Comparison of ENCODE assay signal across 15 mouse cellular contexts in the genomic region with DNA sequence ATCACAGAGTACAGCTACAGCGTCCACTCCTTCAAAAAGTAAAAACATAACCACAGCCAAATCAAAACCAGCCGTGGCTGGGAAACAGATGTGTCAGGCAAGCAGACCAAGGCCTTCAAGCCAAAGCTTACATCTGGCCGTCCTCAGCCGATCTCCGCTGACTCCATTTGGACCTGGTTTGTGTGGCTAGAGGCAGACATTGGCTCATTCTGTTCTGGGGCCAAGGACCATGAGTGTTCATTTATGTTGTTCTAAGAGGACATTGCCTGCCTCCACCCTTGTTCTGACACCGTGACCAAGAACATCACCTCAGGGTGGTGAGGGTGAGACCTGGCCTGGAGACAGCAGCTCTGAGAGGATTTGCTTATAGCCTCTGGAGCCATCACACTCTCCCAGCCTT.
DNase-seq lines count a peak whose midpoint lies in the region; ATAC-seq lines count a peak whose summit lies in the region.
"Had no signal": no experiment of that assay in that cellular context is flagged by ENCODE, and none has a peak within 500 bp of the region (broad histone marks: within the 10 kb centered on the region; RNA-seq: fewer than 3 reads in every experiment).

No protein-coding gene starts in this region.

- H3K36me3 ChIP-seq in heart, embryonic 10.5 days, result no peaks in the 10 kb centered on the region
- H3K36me3 ChIP-seq in embryonic facial prominence, embryonic 10.5 days (replicated peaks), result no peaks in the 10 kb centered on the region
- no peaks in the 10 kb centered on the region for H3K36me3 ChIP-seq in limb, embryonic 11.5 days (ENCODE audit: control insufficient read depth, insufficient read depth, low read length)
- no peaks in the 10 kb centered on the region for H3K36me3 ChIP-seq in midbrain, embryonic 15.5 days (replicated peaks)
- H3K36me3 ChIP-seq: embryonic facial prominence, embryonic 12.5 days had no signal

- no peak overlapping the region for H3K9ac ChIP-seq in limb, embryonic 11.5 days (ENCODE audit: low read length)
- no peak overlapping the region for H3K9ac ChIP-seq in midbrain, embryonic 15.5 days
- H3K9ac ChIP-seq: embryonic facial prominence, embryonic 12.5 days; liver, embryonic 14.5 days had no signal

- 90% methylated on average over 6 of the region's 6 CpGs for WGBS in heart, embryonic 10.5 days
- 72% methylated on average over 6 of the region's 6 CpGs for WGBS in embryonic facial prominence, embryonic 10.5 days
- 47% methylated on average over 6 of the region's 6 CpGs for WGBS in limb, embryonic 11.5 days
- WGBS in midbrain, embryonic 15.5 days, result 91% methylated on average over 6 of the region's 6 CpGs

- no peak overlapping the region for H3K4me2 ChIP-seq in limb, embryonic 11.5 days (ENCODE audit: low read depth, severe bottlenecking)
- no peak overlapping the region for H3K4me2 ChIP-seq in midbrain, embryonic 15.5 days
- H3K4me2 ChIP-seq: embryonic facial prominence, embryonic 12.5 days had no signal

- H3K27ac ChIP-seq in heart, embryonic 10.5 days, result no peak overlapping the region
- no peak overlapping the region for H3K27ac ChIP-seq in embryonic facial prominence, embryonic 10.5 days (replicated peaks)
- no peak overlapping the region for H3K27ac ChIP-seq in limb, embryonic 11.5 days (replicated peaks; ENCODE audit: low read depth, low read length)
- no peak overlapping the region for H3K27ac ChIP-seq in midbrain, embryonic 15.5 days
- H3K27ac ChIP-seq: embryonic facial prominence, embryonic 12.5 days; left cerebral cortex, adult 2 months; liver, embryonic 14.5 days had no signal

- intact Hi-C loops in gastrocnemius, postnatal 14 days (cut with DNase I; ENCODE audit: low total_unique reads), result no loop called here

- peaks cover 6% of the 10 kb centered on the region; the same call in 1 of the 2 replicates for H3K4me1 ChIP-seq in heart, embryonic 10.5 days
- H3K4me1 ChIP-seq in embryonic facial prominence, embryonic 10.5 days, result peaks cover 21% of the 10 kb centered on the region
- no peaks in the 10 kb centered on the region for H3K4me1 ChIP-seq in limb, embryonic 11.5 days (ENCODE audit: control insufficient read depth, insufficient read depth, low read length)
- no peaks in the 10 kb centered on the region for H3K4me1 ChIP-seq in midbrain, embryonic 15.5 days
- H3K4me1 ChIP-seq: embryonic facial prominence, embryonic 12.5 days had no signal

- H3K27me3 ChIP-seq in heart, embryonic 10.5 days (ENCODE audit: insufficient read depth, poor library complexity, severe bottlenecking), result no peaks in the 10 kb centered on the region
- H3K27me3 ChIP-seq in embryonic facial prominence, embryonic 10.5 days (replicated peaks; ENCODE audit: low read depth, poor library complexity, severe bottlenecking), result no peaks in the 10 kb centered on the region
- no peaks in the 10 kb centered on the region for H3K27me3 ChIP-seq in limb, embryonic 11.5 days (ENCODE audit: control insufficient read depth, insufficient read depth, low read length)
- H3K27me3 ChIP-seq in midbrain, embryonic 15.5 days (replicated peaks), result no peaks in the 10 kb centered on the region
- H3K27me3 ChIP-seq: embryonic facial prominence, embryonic 12.5 days had no signal

- no peaks in the 10 kb centered on the region for H3K9me3 ChIP-seq in heart, embryonic 10.5 days
- H3K9me3 ChIP-seq in embryonic facial prominence, embryonic 10.5 days, result no peaks in the 10 kb centered on the region
- no peaks in the 10 kb centered on the region for H3K9me3 ChIP-seq in limb, embryonic 11.5 days (ENCODE audit: control insufficient read depth, low read length)
- no peaks in the 10 kb centered on the region for H3K9me3 ChIP-seq in midbrain, embryonic 15.5 days
- H3K9me3 ChIP-seq: embryonic facial prominence, embryonic 12.5 days had no signal

- no peak overlapping the region for H3K4me3 ChIP-seq in heart, embryonic 10.5 days
- no peak overlapping the region for H3K4me3 ChIP-seq in embryonic facial prominence, embryonic 10.5 days
- no peak overlapping the region for H3K4me3 ChIP-seq in limb, embryonic 11.5 days (ENCODE audit: low read depth, low read length)
- no peak overlapping the region for H3K4me3 ChIP-seq in midbrain, embryonic 15.5 days
- H3K4me3 ChIP-seq: embryonic facial prominence, embryonic 12.5 days; left cerebral cortex, adult 2 months had no signal

- ATAC-seq in limb, embryonic 11.5 days (ENCODE audit: insufficient number of reproducible peaks, low FRiP score, low TSS enrichment, low read depth), result peak; percentile 60; the same call in 1 of the 2 replicates
- ATAC-seq in midbrain, embryonic 15.5 days (replicated peaks), result no peak
- ATAC-seq: forebrain, embryonic 16.5 days; intestine, embryonic 16.5 days had no signal

- DNase-seq in heart, adult 11 months, result peak; percentile 98
- DNase-seq in heart, embryonic 10.5 days (ENCODE audit: low spot score), result no peak
- DNase-seq in embryonic facial prominence, embryonic 10.5 days (ENCODE audit: low spot score), result peak; percentile 45
- DNase-seq in gastrocnemius, postnatal 14 days, result peak; percentile 55
- peak; percentile 69 for DNase-seq in limb, embryonic 11.5 days (ENCODE audit: low spot score)
- no peak for DNase-seq in thymus, postnatal 25 days
- DNase-seq in layer of hippocampus, adult 8-10 months (ENCODE audit: low spot score in 2 of 2), result no peak
- DNase-seq: kidney, postnatal 36 days; spleen, adult 18-20 months had no signal

Comparison
In these comparisons a context has a peak if more than half of its experiments do, and no peak if none do; other contexts are left out.
1. DNase-seq: peak in heart, adult 11 months (single experiment), embryonic facial prominence, embryonic 10.5 days (single experiment), gastrocnemius, postnatal 14 days (single experiment) and limb, embryonic 11.5 days (single experiment); none in heart, embryonic 10.5 days (single experiment), thymus, postnatal 25 days (single experiment) and layer of hippocampus, adult 8-10 months (0 of 2).